8 mouse cellular contexts compared by ENCODE assay signal in the genomic region with DNA sequence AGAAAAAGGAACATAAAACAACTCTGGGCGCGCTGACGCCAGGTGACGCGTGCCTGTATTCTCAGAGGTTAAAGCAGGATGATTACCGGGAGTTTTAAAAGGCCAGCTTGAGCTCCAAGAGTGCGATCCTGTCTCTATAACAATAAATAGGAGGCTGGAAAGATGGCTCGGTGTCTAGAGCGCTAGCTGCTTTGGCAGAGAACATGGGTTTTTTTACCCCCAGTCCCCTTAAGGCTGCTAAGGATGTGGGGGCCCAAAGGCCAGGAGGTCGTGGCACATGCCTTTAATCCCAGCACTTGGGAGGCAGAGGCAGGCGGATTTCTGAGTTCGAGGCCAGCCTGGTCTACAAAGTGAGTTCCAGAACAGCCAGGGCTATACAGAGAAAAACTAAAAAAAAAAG. TPM values are rescaled to one million over a fixed set of nuclear protein-coding genes. Genes with fewer than 3 reads are reported as not detected.
DNase-seq lines count a peak whose midpoint lies in the region; ATAC-seq lines count a peak whose summit lies in the region.

No protein-coding gene starts in this region.

- peaks cover 49% of the 10 kb centered on the region for H3K4me1 ChIP-seq in kidney, embryonic 16.5 days (ENCODE audit: insufficient read depth, low read length)
- peaks cover 35% of the 10 kb centered on the region for H3K4me1 ChIP-seq in embryonic facial prominence, embryonic 13.5 days
- peaks cover 43% of the 10 kb centered on the region for H3K4me1 ChIP-seq in intestine, embryonic 16.5 days (ENCODE audit: control insufficient read depth, insufficient read depth, low read length)
- peaks cover 49% of the 10 kb centered on the region for H3K4me1 ChIP-seq in neural tube, embryonic 13.5 days (replicated peaks)

- no peaks in the 10 kb centered on the region for H3K27me3 ChIP-seq in kidney, embryonic 16.5 days (ENCODE audit: insufficient read depth, low read length)
- no peaks in the 10 kb centered on the region for H3K27me3 ChIP-seq in embryonic facial prominence, embryonic 13.5 days
- H3K27me3 ChIP-seq in intestine, embryonic 16.5 days (replicated peaks; ENCODE audit: control insufficient read depth, insufficient read depth, low read length), result no peaks in the 10 kb centered on the region
- no peaks in the 10 kb centered on the region for H3K27me3 ChIP-seq in neural tube, embryonic 13.5 days

- peak overlapping the region; percentile 99 for H3K27ac ChIP-seq in kidney, embryonic 16.5 days (ENCODE audit: low read length)
- H3K27ac ChIP-seq in embryonic facial prominence, embryonic 13.5 days, result peak overlapping the region; percentile 98
- peak overlapping the region; percentile 99 for H3K27ac ChIP-seq in intestine, embryonic 16.5 days (ENCODE audit: low read length)
- H3K27ac ChIP-seq in neural tube, embryonic 13.5 days (replicated peaks), result peak overlapping the region; percentile 99

- peak overlapping the region; percentile 92 for H3K9ac ChIP-seq in kidney, embryonic 16.5 days (replicated peaks; ENCODE audit: low read length)
- H3K9ac ChIP-seq in embryonic facial prominence, embryonic 13.5 days, result peak overlapping the region; percentile 97
- peak overlapping the region; percentile 99 for H3K9ac ChIP-seq in intestine, embryonic 16.5 days (ENCODE audit: low read depth, low read length)
- H3K9ac ChIP-seq in neural tube, embryonic 13.5 days, result peak overlapping the region; percentile 83

- no peak for ATAC-seq in kidney, embryonic 16.5 days (ENCODE audit: low FRiP score, low TSS enrichment)
- ATAC-seq in embryonic facial prominence, embryonic 13.5 days (ENCODE audit: insufficient number of reproducible peaks, insufficient read depth, low FRiP score, low TSS enrichment, low read depth), result no peak
- no peak for ATAC-seq in intestine, embryonic 16.5 days
- no peak for ATAC-seq in neural tube, embryonic 13.5 days (ENCODE audit: low read depth)

- H3K36me3 ChIP-seq in kidney, embryonic 16.5 days (ENCODE audit: insufficient read depth, low read length), result no peaks in the 10 kb centered on the region
- no peaks in the 10 kb centered on the region for H3K36me3 ChIP-seq in embryonic facial prominence, embryonic 13.5 days
- H3K36me3 ChIP-seq in intestine, embryonic 16.5 days (ENCODE audit: control insufficient read depth, insufficient read depth, low read length), result no peaks in the 10 kb centered on the region
- H3K36me3 ChIP-seq in neural tube, embryonic 13.5 days, result no peaks in the 10 kb centered on the region

- 36% methylated on average over 12 of the region's 12 CpGs for WGBS in kidney, embryonic 16.5 days
- WGBS in embryonic facial prominence, embryonic 13.5 days, result 37% methylated on average over 12 of the region's 12 CpGs
- WGBS in intestine, embryonic 16.5 days, result 35% methylated on average over 12 of the region's 12 CpGs
- 33% methylated on average over 12 of the region's 12 CpGs for WGBS in neural tube, embryonic 13.5 days

- peak overlapping the region; percentile 91 for H3K4me2 ChIP-seq in kidney, embryonic 16.5 days (replicated peaks; ENCODE audit: low read depth, low read length)
- peak overlapping the region; percentile 79 for H3K4me2 ChIP-seq in embryonic facial prominence, embryonic 13.5 days
- H3K4me2 ChIP-seq in intestine, embryonic 16.5 days (ENCODE audit: low read depth, low read length), result peak overlapping the region; percentile 77
- peak overlapping the region; percentile 96 for H3K4me2 ChIP-seq in neural tube, embryonic 13.5 days

- no peaks in the 10 kb centered on the region for H3K9me3 ChIP-seq in kidney, embryonic 16.5 days (ENCODE audit: low read length)
- no peaks in the 10 kb centered on the region for H3K9me3 ChIP-seq in embryonic facial prominence, embryonic 13.5 days
- H3K9me3 ChIP-seq in intestine, embryonic 16.5 days (ENCODE audit: control insufficient read depth, low read length), result no peaks in the 10 kb centered on the region
- no peaks in the 10 kb centered on the region for H3K9me3 ChIP-seq in neural tube, embryonic 13.5 days

- peak overlapping the region; percentile 83 for H3K4me3 ChIP-seq in kidney, embryonic 16.5 days (ENCODE audit: low read length)
- peak overlapping the region; percentile 85 for H3K4me3 ChIP-seq in embryonic facial prominence, embryonic 13.5 days
- H3K4me3 ChIP-seq in intestine, embryonic 16.5 days (ENCODE audit: low read length), result peak overlapping the region; percentile 99
- peak overlapping the region; percentile 96 for H3K4me3 ChIP-seq in neural tube, embryonic 13.5 days

- intact Hi-C loops in left cerebral cortex, postnatal 25 days (cut with DNase I), result loop anchor here (2.0 to 5.0 kb wide), 3 partner anchors 34 to 182 kb away; no protein-coding TSS in a partner anchor

- DNase-seq in kidney, postnatal 36 days, result no peak
- no peak for DNase-seq in right cerebral cortex, postnatal 36 days (ENCODE audit: low spot score in 2 of 2)
- DNase-seq in thymus, postnatal 14 days, result no peak
- no peak for DNase-seq in left cerebral cortex, postnatal 25 days (ENCODE audit: low spot score in 2 of 2)

RNA-seq across cellular contexts. Expression of a gene that starts 1.2 kb away (rescaled TPM):
- 85.0 and 86.2 TPM in 2 replicates for polyA plus RNA-seq in kidney, embryonic 16.5 days (2015; fragmentation: Nextera tagmentation; extraction: Ambion mirVana)
- 73.4 and 79.0 TPM in 2 replicates for polyA plus RNA-seq in embryonic facial prominence, embryonic 13.5 days (2015; fragmentation: Nextera tagmentation; extraction: Ambion mirVana)
- polyA plus RNA-seq in intestine, embryonic 16.5 days (2015; fragmentation: Nextera tagmentation; extraction: Ambion mirVana), result 68.5 and 82.4 TPM in 2 replicates
- polyA plus RNA-seq in neural tube, embryonic 13.5 days (2015; fragmentation: Nextera tagmentation; extraction: Ambion mirVana), result 32.1 and 33.5 TPM in 2 replicates
- 10 to 100 TPM; 86.2 to 87.5 TPM for total RNA-seq in left cerebral cortex, postnatal 25 days (2021)

RNA-seq across cellular contexts. Expression of a gene that starts 24.4 kb away (rescaled TPM):
- 53.5 and 54.8 TPM in 2 replicates for polyA plus RNA-seq in kidney, embryonic 16.5 days (2015; fragmentation: Nextera tagmentation; extraction: Ambion mirVana)
- polyA plus RNA-seq in embryonic facial prominence, embryonic 13.5 days (2015; fragmentation: Nextera tagmentation; extraction: Ambion mirVana), result 43.5 and 44.4 TPM in 2 replicates
- 22.1 and 23.2 TPM in 2 replicates for polyA plus RNA-seq in intestine, embryonic 16.5 days (2015; fragmentation: Nextera tagmentation; extraction: Ambion mirVana)
- polyA plus RNA-seq in neural tube, embryonic 13.5 days (2015; fragmentation: Nextera tagmentation; extraction: Ambion mirVana), result 37.2 and 39.3 TPM in 2 replicates
- 10 to 100 TPM; 27.1 to 28.8 TPM for total RNA-seq in left cerebral cortex, postnatal 25 days (2021)

RNA-seq across cellular contexts. Expression of a gene that starts 35.0 kb away (rescaled TPM):
- 1.3 TPM in 2 replicates for polyA plus RNA-seq in kidney, embryonic 16.5 days (2015; fragmentation: Nextera tagmentation; extraction: Ambion mirVana)
- polyA plus RNA-seq in embryonic facial prominence, embryonic 13.5 days (2015; fragmentation: Nextera tagmentation; extraction: Ambion mirVana), result 1.3 and 2.0 TPM in 2 replicates
- polyA plus RNA-seq in intestine, embryonic 16.5 days (2015; fragmentation: Nextera tagmentation; extraction: Ambion mirVana), result 0.80 and 1.2 TPM in 2 replicates
- polyA plus RNA-seq in neural tube, embryonic 13.5 days (2015; fragmentation: Nextera tagmentation; extraction: Ambion mirVana), result 24.3 and 27.7 TPM in 2 replicates
- total RNA-seq in left cerebral cortex, postnatal 25 days (2021), result 100 to 1,000 TPM; 295 to 302 TPM

RNA-seq across cellular contexts. Expression of a gene that starts 40.0 kb away (rescaled TPM):
- 98.1 and 106 TPM in 2 replicates for polyA plus RNA-seq in kidney, embryonic 16.5 days (2015; fragmentation: Nextera tagmentation; extraction: Ambion mirVana)
- polyA plus RNA-seq in embryonic facial prominence, embryonic 13.5 days (2015; fragmentation: Nextera tagmentation; extraction: Ambion mirVana), result 48.2 and 52.5 TPM in 2 replicates
- 150 and 162 TPM in 2 replicates for polyA plus RNA-seq in intestine, embryonic 16.5 days (2015; fragmentation: Nextera tagmentation; extraction: Ambion mirVana)
- polyA plus RNA-seq in neural tube, embryonic 13.5 days (2015; fragmentation: Nextera tagmentation; extraction: Ambion mirVana), result 29.1 and 30.6 TPM in 2 replicates
- 1 to 10 TPM; 6.8 TPM for total RNA-seq in left cerebral cortex, postnatal 25 days (2021)
